Mouse (Mus musculus) cerebellum, adult 2 months (tissue): ENCODE data around the gene Daglb. TPM values are rescaled to one million over a fixed set of nuclear protein-coding genes. Genes with fewer than 3 reads are reported as not detected.

ENCODE experiments used
- DNase-seq, 2 experiments: peaks; one replicate each; pipeline ENCODE4 v3.0.0; 2021
- H3K27ac ChIP-seq: fragments of 200-500 bp; 2 replicates; pipeline ENCODE4 v1.5.1; 2012; ENCODE audit warnings: low read length, control low read depth, inconsistent platforms; ENCODE audit not compliant: insufficient read depth
- H3K27me3 ChIP-seq: fragments of 200-500 bp; 2 replicates; pipeline ENCODE4 v1.6.1; 2012; ENCODE audit warnings: inconsistent platforms, mild to moderate bottlenecking, low read length, moderate library complexity; ENCODE audit not compliant: control insufficient read depth, insufficient read depth
- H3K4me1 ChIP-seq: fragments of 200-500 bp; 2 replicates; pipeline ENCODE4 v1.6.1; 2011; ENCODE audit warnings: low read length; ENCODE audit not compliant: control insufficient read depth, insufficient read depth
- H3K4me3 ChIP-seq: fragments of 200-500 bp; replicated peaks from 2 replicates; pipeline ENCODE3; 2011; ENCODE audit warnings: mild to moderate bottlenecking, low read depth, low read length, control low read depth; ENCODE audit not compliant: insufficient read depth
- CTCF ChIP-seq: fragments of 200-500 bp; IDR thresholded peaks from 2 replicates; pipeline ENCODE4 v1.5.1; 2011; ENCODE audit warnings: low read depth, mild to moderate bottlenecking, control low read depth, low read length, moderate library complexity, borderline replicate concordance; ENCODE audit not compliant: insufficient read depth
- POLR2A ChIP-seq: fragments of 200-500 bp; IDR thresholded peaks from 2 replicates; pipeline ENCODE4 v1.6.1; 2011; ENCODE audit warnings: low read length, control low read depth, borderline replicate concordance; ENCODE audit not compliant: insufficient read depth
- WGBS: fragments of 180-500 bp; shearing (Covaris S2); methylation state at CpG from one replicate; pipeline ENCODE4 v1.1.7; 2018; 5-methylcytosine and 5-hydroxymethylcytosine counted together
- polyA plus RNA-seq: library from polyadenylated mRNA; depleted of rRNA; stranded (reverse); fragments of >200 nt; gene quantifications from 2 replicates; pipeline ENCODE4 v1.2.3, GENCODE M21; 2012

Gene Daglb
- polyA plus RNA-seq, 1 experiment: 27.8 TPM

DNA sequence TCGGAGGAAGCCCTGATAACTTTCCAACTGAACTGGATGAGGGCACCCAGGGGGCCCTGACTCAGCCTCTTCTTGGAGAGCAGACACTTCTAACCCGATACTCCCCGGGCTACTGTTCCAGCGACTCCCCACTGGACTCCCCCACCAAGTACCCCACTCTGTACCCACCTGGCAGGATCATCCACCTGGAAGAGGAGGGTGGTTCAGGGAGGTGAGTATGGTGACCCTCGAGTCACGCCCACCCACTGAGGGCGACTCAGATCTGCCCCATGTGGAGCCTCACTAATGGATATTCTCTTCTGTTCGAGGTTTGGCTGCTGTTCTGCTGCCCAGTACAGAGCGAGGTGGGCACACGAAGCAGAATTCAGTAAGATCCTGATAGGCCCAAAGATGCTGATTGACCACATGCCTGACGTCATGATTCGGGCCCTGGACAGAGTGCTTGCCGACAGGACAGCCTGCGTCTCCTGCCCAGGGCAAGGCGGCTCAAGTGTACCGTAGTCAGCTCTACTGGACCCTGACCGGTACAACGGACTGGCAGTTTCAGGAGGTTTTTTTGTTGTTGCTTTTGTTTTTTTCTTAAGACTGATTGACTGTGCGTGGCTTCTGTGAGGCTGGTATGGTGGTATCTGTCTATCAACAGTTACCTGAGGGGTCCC is 38.6 kb downstream of the Daglb start:
- no peak for TF ChIP-seq POLR2A
- TF ChIP-seq CTCF: no peak
- H3K4me1 ChIP-seq: no peaks in the 10 kb centered on the region; the same call in 1 of the 2 replicates
- H3K4me3 ChIP-seq: no peak overlapping the region
- WGBS: 81% methylated on average over 19 of the region's 19 CpGs
- H3K27me3 ChIP-seq: no peaks in the 10 kb centered on the region
- no peak overlapping the region for H3K27ac ChIP-seq
- no peak for DNase-seq

DNA sequence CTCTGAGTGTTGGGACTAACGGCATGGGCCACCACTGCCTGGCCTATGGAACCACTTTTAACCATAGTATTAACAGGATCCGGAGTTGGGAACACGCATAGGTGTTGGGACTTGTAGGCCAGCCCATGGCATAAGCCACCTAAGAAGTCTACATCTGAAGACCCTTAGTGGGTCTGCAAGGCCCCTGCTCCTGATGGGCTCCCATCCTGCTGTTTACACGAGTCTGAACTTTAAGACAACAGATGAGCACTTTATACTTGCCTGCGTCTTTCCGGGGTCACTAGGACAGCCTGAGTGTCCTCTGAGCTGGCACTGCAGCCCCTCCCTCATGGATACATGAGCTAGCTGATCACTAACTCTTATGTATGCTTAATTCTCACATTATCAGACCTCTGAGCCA is 39.4 kb downstream of the Daglb start:
- 94% methylated on average over 6 of the region's 6 CpGs for WGBS
- H3K27ac ChIP-seq: no peak overlapping the region
- TF ChIP-seq POLR2A: no peak
- TF ChIP-seq CTCF: no peak
- no peaks in the 10 kb centered on the region; the same call in 1 of the 2 replicates for H3K4me1 ChIP-seq
- DNase-seq: no peak
- H3K4me3 ChIP-seq: no peak overlapping the region
- no peaks in the 10 kb centered on the region for H3K27me3 ChIP-seq

DNA sequence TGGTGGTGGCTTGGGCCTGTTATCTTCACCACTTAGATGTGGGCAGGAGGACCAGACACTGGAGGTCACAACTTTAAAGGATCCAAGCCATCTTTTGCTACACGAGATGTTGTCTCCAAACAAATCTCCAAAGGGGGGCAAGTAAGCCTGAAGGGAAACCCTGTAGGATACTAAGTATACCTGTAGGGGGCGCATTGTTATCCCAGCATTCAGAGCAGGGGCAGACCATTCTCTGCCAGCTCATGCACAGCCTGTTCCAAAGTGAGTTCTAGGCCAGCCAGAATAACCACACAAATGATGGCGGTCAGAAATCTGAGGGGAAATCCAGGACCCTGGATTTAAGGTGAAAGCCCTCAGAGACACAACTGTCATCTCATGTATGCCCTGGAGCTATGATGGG is 40.1 kb downstream of the Daglb start:
- Histone ChIP-seq H3K4me3 (no peak overlapping the region), H3K4me1 (no peaks in the 10 kb centered on the region; the same call in 1 of the 2 replicates), H3K27ac (no peak overlapping the region), H3K27me3 (no peaks in the 10 kb centered on the region)
- DNase-seq: no peak
- WGBS: 52% methylated on average over 3 of the region's 3 CpGs
- TF ChIP-seq POLR2A (no peak), CTCF (peak; percentile 42; the same call in 1 of the 2 replicates)

DNA sequence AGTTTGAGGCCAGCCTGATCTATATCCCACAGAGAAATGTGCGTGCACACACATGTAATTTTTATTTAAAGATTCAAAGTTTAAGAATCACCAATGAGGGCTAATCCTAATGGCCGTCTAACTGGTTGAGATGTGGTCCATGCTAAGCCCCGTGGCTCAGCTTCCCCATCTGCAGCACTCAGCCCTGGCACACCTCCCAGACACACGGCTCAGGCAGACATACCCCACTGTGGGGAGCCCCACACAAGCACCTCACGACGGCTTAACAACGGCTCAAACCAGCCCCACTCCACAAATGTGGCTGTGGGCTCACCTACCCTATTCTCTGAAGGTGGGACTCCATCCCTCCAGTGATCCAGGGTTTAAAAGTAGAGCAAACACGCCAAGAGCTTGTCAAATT is 40.7 kb downstream of the Daglb start:
- no peak for DNase-seq
- 26% methylated on average over 8 of the region's 8 CpGs for WGBS
- H3K4me1 ChIP-seq: no peaks in the 10 kb centered on the region; the same call in 1 of the 2 replicates
- no peak overlapping the region for H3K27ac ChIP-seq
- H3K27me3 ChIP-seq: no peaks in the 10 kb centered on the region
- TF ChIP-seq CTCF (no peak), POLR2A (no peak)
- no peak overlapping the region for H3K4me3 ChIP-seq

DNA sequence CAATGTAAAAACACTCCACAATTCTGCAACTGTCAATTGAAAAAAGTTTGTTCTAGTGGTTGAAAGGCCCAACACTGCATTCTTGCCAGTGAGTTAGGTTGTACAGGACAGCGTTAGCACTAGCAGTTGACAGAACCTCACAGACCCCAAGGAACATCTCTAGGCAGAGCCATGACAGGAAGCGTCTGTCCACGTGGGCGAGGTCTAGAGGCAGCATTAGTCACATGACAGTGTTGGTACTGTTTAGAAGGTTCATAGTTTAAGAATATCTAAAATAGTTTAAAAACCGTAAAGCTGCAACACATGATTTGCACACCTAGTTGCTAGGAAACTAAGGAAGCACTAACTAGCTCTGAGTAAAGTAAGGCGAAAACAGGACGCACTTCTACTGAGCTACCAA is 41.2 kb downstream of the Daglb start:
- 80% methylated on average over 7 of the region's 7 CpGs for whole genome bisulfite sequencing
- Histone ChIP-seq H3K4me1 (no peaks in the 10 kb centered on the region; the same call in 1 of the 2 replicates), H3K4me3 (no peak overlapping the region), H3K27me3 (no peaks in the 10 kb centered on the region), H3K27ac (no peak overlapping the region)
- no peak for DNase-seq
- TF ChIP-seq CTCF (no peak), POLR2A (no peak)

DNA sequence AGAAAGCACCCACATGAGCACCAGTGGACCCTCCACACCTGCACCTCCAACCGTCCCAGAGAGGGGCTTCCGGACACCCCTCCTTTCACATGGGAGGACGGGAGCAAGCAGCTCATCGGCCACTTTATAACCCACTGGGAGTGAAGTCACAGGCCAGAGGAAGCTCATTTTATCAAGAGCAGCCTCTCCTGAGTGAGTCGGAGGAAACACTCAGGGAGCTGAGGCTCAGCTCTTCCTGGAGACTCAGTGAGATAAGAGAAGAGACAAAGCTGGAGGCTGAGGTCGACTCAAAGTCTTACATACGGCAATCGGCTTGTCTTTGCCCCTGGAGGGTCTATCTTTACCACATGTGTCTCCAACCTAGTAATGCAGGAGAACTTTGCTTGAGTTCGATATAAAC is 44.9 kb downstream of the Daglb start:
- no peak overlapping the region for H3K4me3 ChIP-seq
- no peaks in the 10 kb centered on the region for H3K27me3 ChIP-seq
- WGBS: 82% methylated on average over 9 of the region's 9 CpGs
- TF ChIP-seq CTCF (no peak), POLR2A (no peak)
- no peak overlapping the region for H3K27ac ChIP-seq
- H3K4me1 ChIP-seq: peaks cover 3% of the 10 kb centered on the region; the same call in 1 of the 2 replicates
- DNase-seq: no peak

DNA sequence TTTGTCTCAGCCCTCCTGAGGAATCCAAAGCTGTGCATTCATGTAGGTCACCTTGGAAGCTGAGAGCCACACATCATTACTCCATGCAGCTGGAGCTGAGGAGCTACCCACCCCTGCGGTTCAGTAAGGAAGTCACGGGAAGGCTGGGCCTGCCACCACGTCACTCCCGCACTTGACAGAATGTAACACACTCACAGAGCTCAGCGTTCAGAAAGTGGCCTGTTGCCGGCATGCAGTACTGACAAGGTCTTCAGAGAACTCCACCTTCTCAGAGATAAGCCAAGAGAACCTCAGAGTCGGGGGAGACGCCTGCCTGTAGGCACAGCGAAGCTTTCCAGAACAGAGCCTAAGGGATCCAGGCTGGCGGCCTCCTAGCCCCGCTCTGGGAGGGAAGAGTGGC is 45.4 kb downstream of the Daglb start:
- DNase-seq: no peak
- TF ChIP-seq POLR2A (no peak), CTCF (no peak)
- 69% methylated on average over 11 of the region's 11 CpGs for WGBS
- peaks cover 3% of the 10 kb centered on the region; the same call in 1 of the 2 replicates for H3K4me1 ChIP-seq
- no peak overlapping the region for H3K27ac ChIP-seq
- no peaks in the 10 kb centered on the region for H3K27me3 ChIP-seq
- H3K4me3 ChIP-seq: no peak overlapping the region

DNA sequence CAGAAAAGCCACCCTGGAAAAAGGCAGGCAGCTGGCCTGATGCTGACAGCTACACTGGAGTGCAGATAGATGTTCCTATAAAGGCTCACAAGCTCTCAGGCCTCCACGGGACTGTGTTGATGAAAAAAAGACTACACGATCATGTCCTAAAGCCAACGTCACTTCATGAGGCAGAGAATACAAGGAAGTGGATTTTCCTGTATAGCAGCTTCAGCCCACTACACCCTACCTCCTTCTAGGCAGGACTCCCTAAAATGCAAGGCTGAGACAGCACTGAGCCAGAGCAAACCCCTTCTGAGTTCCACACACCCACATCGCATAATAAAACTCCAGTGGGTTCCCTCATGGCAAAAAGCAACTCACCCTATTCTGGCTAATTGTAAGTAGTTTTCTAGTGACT is 47.2 kb downstream of the Daglb start:
- Histone ChIP-seq H3K27ac (no peak overlapping the region), H3K27me3 (no peaks in the 10 kb centered on the region), H3K4me3 (no peak overlapping the region), H3K4me1 (peaks cover 3% of the 10 kb centered on the region; the same call in 1 of the 2 replicates)
- no peak for DNase-seq
- WGBS: 90% methylated on average over 4 of the region's 4 CpGs
- TF ChIP-seq CTCF (no peak), POLR2A (no peak)
